Mouse (Mus musculus) bone marrow macrophage, adult 2 months (primary cell): ENCODE measurements around the gene B230217C12Rik. TPM values are rescaled to one million over a fixed set of nuclear protein-coding genes. Genes with fewer than 3 reads are reported as not detected.
A peak's percentile ranks its signal among the peaks of the same experiment; 100 is the strongest.

Experiments used
- H3K27ac ChIP-seq: 2 replicates; pipeline ENCODE4 v1.5.1; 2012; ENCODE audit warnings: low read depth, low read length; ENCODE audit not compliant: insufficient read depth
- H3K4me1 ChIP-seq: 2 replicates; pipeline ENCODE4 v1.6.1; 2012; ENCODE audit warnings: low read length; ENCODE audit not compliant: control insufficient read depth, insufficient read depth
- H3K4me3 ChIP-seq: 2 replicates; pipeline ENCODE4 v1.5.1; 2012; ENCODE audit warnings: mild to moderate bottlenecking, low read length, moderate library complexity; ENCODE audit not compliant: insufficient read depth
- CTCF ChIP-seq: IDR thresholded peaks from 2 replicates; pipeline ENCODE4 v1.5.1; 2012; ENCODE audit warnings: low read depth, mild to moderate bottlenecking, low read length, moderate library complexity
- POLR2A ChIP-seq: IDR thresholded peaks from 2 replicates; pipeline ENCODE4 v1.6.1; 2012; ENCODE audit warnings: mild to moderate bottlenecking, low read depth, low read length, borderline replicate concordance
- polyA plus RNA-seq: library from polyadenylated mRNA; stranded (reverse); fragments of >200 nt; gene quantifications from 2 replicates; pipeline ENCODE4 v1.2.4, GENCODE M21; 2012; ENCODE audit not compliant: missing spikeins, insufficient read depth, insufficient read length

B230217C12Rik gene
- 1.8 and 2.4 TPM in 2 replicates for polyA plus RNA-seq

- Histone ChIP-seq H3K4me1 (peaks cover 44% of the 10 kb centered on the region), H3K27ac (peak within 1 kb of the TSS; percentile 89), H3K4me3 (peak within 1 kb of the TSS; percentile 80)
- peak; percentile 58 for TF ChIP-seq CTCF
- no peak for TF ChIP-seq POLR2A
Measured at GRCm38 (mm10) chr11:97840539-97840954, at the start of gene B230217C12Rik. B230217C12Rik (plus strand) TSS chr11:97840780.

- no peak overlapping the region for H3K27ac ChIP-seq
- TF ChIP-seq POLR2A (no peak), CTCF (no peak)
Measured at GRCm38 (mm10) chr11:97793165-97793564, 47.4 kb upstream of the B230217C12Rik start.

GRCm38 (mm10) chr11:97796910-97797309, 43.7 kb upstream of the B230217C12Rik start:
- H3K27ac ChIP-seq: no peak overlapping the region
- no peak for TF ChIP-seq POLR2A
- TF ChIP-seq CTCF: no peak

More at GRCm38 (mm10) chr11:97793165-97793564, 47.4 kb upstream of the B230217C12Rik start:
- H3K4me3 ChIP-seq: no peak overlapping the region
- peaks cover 2% of the 10 kb centered on the region; the same call in 1 of the 2 replicates for H3K4me1 ChIP-seq

GRCm38 (mm10) chr11:97797369-97798082, 43.1 kb upstream of the B230217C12Rik start:
- TF ChIP-seq CTCF (no peak), POLR2A (no peak)
- Histone ChIP-seq H3K4me3 (no peak overlapping the region), H3K27ac (no peak overlapping the region), H3K4me1 (peaks cover 17% of the 10 kb centered on the region)

More at GRCm38 (mm10) chr11:97796910-97797309, 43.7 kb upstream of the B230217C12Rik start:
- peaks cover 10% of the 10 kb centered on the region for H3K4me1 ChIP-seq
- no peak overlapping the region for H3K4me3 ChIP-seq

GRCm38 (mm10) chr11:97798083-97798435, 42.5 kb upstream of the B230217C12Rik start:
- H3K4me1 ChIP-seq: peaks cover 17% of the 10 kb centered on the region
- TF ChIP-seq CTCF (no peak), POLR2A (no peak)
- H3K4me3 ChIP-seq: no peak overlapping the region
- H3K27ac ChIP-seq: no peak overlapping the region

GRCm38 (mm10) chr11:97798782-97799145, 41.8 kb upstream of the B230217C12Rik start, which contains the start of gene Lasp1:
Lasp1 (plus strand) TSS chr11:97799000.
- TF ChIP-seq POLR2A (no peak), CTCF (no peak)
- peak within 1 kb of the TSS; percentile 91 for H3K27ac ChIP-seq
- peaks cover 19% of the 10 kb centered on the region for H3K4me1 ChIP-seq
- H3K4me3 ChIP-seq: peak within 1 kb of the TSS; percentile 93

- Histone ChIP-seq H3K4me3 (peak overlapping the region; percentile 93), H3K27ac (peak overlapping the region; percentile 91), H3K4me1 (peaks cover 24% of the 10 kb centered on the region)
- peak; percentile 55; the same call in 1 of the 2 replicates for TF ChIP-seq POLR2A
- TF ChIP-seq CTCF: no peak
Measured at GRCm38 (mm10) chr11:97799146-97799993, 41.2 kb upstream of the B230217C12Rik start.

GRCm38 (mm10) chr11:97799994-97800690, 40.4 kb upstream of the B230217C12Rik start:
- H3K27ac ChIP-seq: peak overlapping the region; percentile 91
- H3K4me3 ChIP-seq: peak overlapping the region; percentile 93
- H3K4me1 ChIP-seq: peaks cover 31% of the 10 kb centered on the region
- TF ChIP-seq CTCF (no peak), POLR2A (no peak)

GRCm38 (mm10) chr11:97800691-97801408, 39.7 kb upstream of the B230217C12Rik start:
- peaks cover 37% of the 10 kb centered on the region for H3K4me1 ChIP-seq
- H3K27ac ChIP-seq: peak overlapping the region; percentile 91
- peak overlapping the region; percentile 93 for H3K4me3 ChIP-seq
- TF ChIP-seq POLR2A (no peak), CTCF (no peak)
